Mouse (Mus musculus) midbrain, embryonic 12.5 days (tissue): ENCODE results near the gene Fut8. TPM values are rescaled to one million over a fixed set of nuclear protein-coding genes. Genes with fewer than 3 reads are reported as not detected.
"Not testable (repeated sequence)": the region's sequence is repeated elsewhere in the genome, so short reads cannot be mapped to it uniquely, and the experiment has no call there.

Experiments
- ATAC-seq: fragments of 200-750 bp; cut with Nextera tagmentation; 2 replicates; pipeline ENCODE4 v1.8.0; 2017; ENCODE audit warnings: low read depth, moderate TSS enrichment, moderate library complexity; ENCODE audit not compliant: low FRiP score
- H3K27ac ChIP-seq: fragments of 300-500 bp; sonication (generic); replicated peaks from 2 replicates; pipeline ENCODE4 v1.5.1; 2016; ENCODE audit warnings: mild to moderate bottlenecking
- H3K27me3 ChIP-seq: fragments of 300-500 bp; sonication (generic); 2 replicates; pipeline ENCODE4 v1.6.1; 2016; ENCODE audit warnings: mild to moderate bottlenecking
- H3K36me3 ChIP-seq: fragments of 300-500 bp; sonication (generic); 2 replicates; pipeline ENCODE4 v1.6.1; 2016
- H3K4me1 ChIP-seq: fragments of 300-500 bp; sonication (generic); 2 replicates; pipeline ENCODE4 v1.6.1; 2016
- H3K4me2 ChIP-seq: fragments of 300-500 bp; sonication (generic); replicated peaks from 2 replicates; pipeline ENCODE4 v1.6.1; 2016; ENCODE audit warnings: mild to moderate bottlenecking, moderate library complexity
- H3K4me3 ChIP-seq: fragments of 300-500 bp; sonication (generic); 2 replicates; pipeline ENCODE4 v1.5.1; 2016; ENCODE audit warnings: mild to moderate bottlenecking
- H3K9ac ChIP-seq: fragments of 300-500 bp; sonication (generic); replicated peaks from 2 replicates; pipeline ENCODE4 v1.6.1; 2016; ENCODE audit warnings: mild to moderate bottlenecking, moderate library complexity
- H3K9me3 ChIP-seq: fragments of 300-500 bp; sonication (generic); 2 replicates; pipeline ENCODE4 v1.6.1; 2016; ENCODE audit warnings: mild to moderate bottlenecking
- WGBS: fragments of 180-500 bp; shearing (Covaris S2); methylation state at CpG from one replicate; pipeline ENCODE4 v1.1.7; 2016; 5-methylcytosine and 5-hydroxymethylcytosine counted together
- polyA plus RNA-seq: library from polyadenylated mRNA; unstranded; fragments of >200 nt; fragmentation: Nextera tagmentation; extraction: Ambion mirVana; gene quantifications from 2 replicates; pipeline ENCODE4 v1.2.1, GENCODE M21; 2016

Gene Fut8
- polyA plus RNA-seq, 1 experiment from 2014 or later, result 49.7 TPM

GRCm38 (mm10) chr12:77516805-77517204 is 278.9 kb downstream of the Fut8 start:
- Histone ChIP-seq H3K36me3 (no peaks in the 10 kb centered on the region), H3K27ac (no peak overlapping the region), H3K9ac (no peak overlapping the region), H3K27me3 (no peaks in the 10 kb centered on the region), H3K4me1 (no peaks in the 10 kb centered on the region), H3K9me3 (no peaks in the 10 kb centered on the region), H3K4me3 (no peak overlapping the region), H3K4me2 (no peak overlapping the region)
- WGBS, result 80% methylated on average over 6 of the region's 6 CpGs
- ATAC-seq, result no peak

- Histone ChIP-seq H3K4me1 (no peaks in the 10 kb centered on the region), H3K9me3 (no peaks in the 10 kb centered on the region), H3K27me3 (no peaks in the 10 kb centered on the region), H3K9ac (no peak overlapping the region), H3K4me2 (no peak overlapping the region), H3K36me3 (no peaks in the 10 kb centered on the region), H3K4me3 (no peak overlapping the region), H3K27ac (no peak overlapping the region)
- ATAC-seq, result no peak
- WGBS, result 88% methylated on average over 12 of the region's 12 CpGs
These were observed 279.8 kb downstream of the Fut8 start for GRCm38 (mm10) chr12:77517691-77518090.

- Histone ChIP-seq H3K27me3 (no peaks in the 10 kb centered on the region), H3K4me3 (no peak overlapping the region), H3K36me3 (no peaks in the 10 kb centered on the region), H3K9me3 (no peaks in the 10 kb centered on the region), H3K4me1 (no peaks in the 10 kb centered on the region), H3K9ac (no peak overlapping the region), H3K4me2 (no peak overlapping the region), H3K27ac (no peak overlapping the region)
- ATAC-seq, result no peak
- whole genome bisulfite sequencing, result 78% methylated on average over 6 of the region's 6 CpGs
These were observed 281.7 kb downstream of the Fut8 start for GRCm38 (mm10) chr12:77519534-77520102.

- H3K9me3 ChIP-seq, H3K4me1 ChIP-seq, H3K27me3 ChIP-seq, H3K4me3 ChIP-seq, H3K4me2 ChIP-seq, H3K9ac ChIP-seq, H3K27ac ChIP-seq, H3K36me3 ChIP-seq, ATAC-seq: not testable (repeated sequence)
- 73% methylated on average over 4 of the region's 4 CpGs for WGBS
These were observed 286.1 kb downstream of the Fut8 start for GRCm38 (mm10) chr12:77524014-77524413.
